Mouse (Mus musculus) C2C12 (cell line): ENCODE results near the gene Mylk3.

Experiments used
- CEBPB ChIP-seq: IDR thresholded peaks from one replicate; pipeline ENCODE4 v1.6.1; 2011; ENCODE audit warnings: low read depth, mild to moderate bottlenecking, control low read depth, moderate library complexity
- CTCF ChIP-seq: IDR thresholded peaks from one replicate; pipeline ENCODE4 v1.5.1; 2011; ENCODE audit not compliant: control insufficient read depth, insufficient read depth, insufficient read length
- FOSL1 ChIP-seq: IDR thresholded peaks from one replicate; pipeline ENCODE4 v1.8.0; 2011; ENCODE audit warnings: mild to moderate bottlenecking, low read length; ENCODE audit not compliant: poor library complexity, insufficient read depth, severe bottlenecking
- MAX ChIP-seq: IDR thresholded peaks from one replicate; pipeline ENCODE4 v1.6.1; 2011; ENCODE audit warnings: mild to moderate bottlenecking, control low read depth
- MYOD1 ChIP-seq: IDR thresholded peaks from one replicate; pipeline ENCODE4 v1.6.1; 2011; ENCODE audit warnings: low read depth; ENCODE audit not compliant: control insufficient read depth, insufficient read length
- USF1 ChIP-seq: IDR thresholded peaks from one replicate; pipeline ENCODE4 v1.6.1; 2011; ENCODE audit warnings: low read depth, mild to moderate bottlenecking, control low read depth, moderate library complexity

- TF ChIP-seq CTCF = no peak
- TF ChIP-seq USF1 = no peak
- no peak for TF ChIP-seq CEBPB
- no peak for TF ChIP-seq MYOD1
- TF ChIP-seq MAX = no peak
- TF ChIP-seq FOSL1 = no peak
Observed at GRCm38 (mm10) chr8:85336211-85336933, 49.8 kb downstream of the Mylk3 start.
